Mouse (Mus musculus) common myeloid progenitor, adult 5-6 weeks (primary cell): Measurements from ENCODE around the gene C1qtnf7. TPM values are rescaled to one million over a fixed set of nuclear protein-coding genes. Genes with fewer than 3 reads are reported as not detected.

ENCODE experiments used
- ATAC-seq: replicated peaks from 2 replicates; pipeline ENCODE4 v1.8.0; 2016; ENCODE audit warnings: low read depth, mild to moderate bottlenecking, moderate TSS enrichment, inconsistent platforms; ENCODE audit not compliant: poor library complexity, severe bottlenecking
- total RNA-seq: library from RNA; stranded (forward); fragments of 200-1000, 187-1606 nt; gene quantifications from 2 replicates; pipeline ENCODE4 v1.2.3, GENCODE M21; 2017

The C1qtnf7 gene
- total RNA-seq, result not detected in 2 replicates

DNA sequence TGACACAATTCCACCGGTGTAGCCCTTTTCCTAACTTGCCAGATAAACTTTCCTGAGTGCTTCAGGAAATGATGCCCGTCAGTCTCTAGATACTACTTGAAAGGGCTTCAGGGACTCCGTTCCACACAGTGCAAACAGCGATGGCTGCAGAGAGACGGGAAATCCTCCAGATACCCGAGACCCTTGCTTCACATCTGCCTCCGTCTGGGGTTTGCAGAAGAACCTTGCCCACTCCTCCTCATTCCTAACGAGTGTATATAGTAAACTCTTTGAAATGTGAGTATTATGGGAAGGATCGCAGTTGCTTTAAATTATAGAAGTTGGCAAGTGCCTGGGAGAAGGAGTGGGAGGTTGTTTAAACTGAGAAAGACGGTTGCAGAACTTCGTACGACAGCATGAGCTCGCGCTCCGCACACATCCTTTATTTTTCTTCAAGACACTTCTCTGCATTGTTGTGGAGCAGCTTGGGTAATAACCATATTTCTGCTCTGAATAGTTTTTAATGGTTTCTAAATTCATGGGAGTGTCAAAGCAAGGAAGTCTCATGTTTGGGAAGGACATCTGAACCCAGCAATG lies at the start of gene C1qtnf7:
TSS of gene C1qtnf7 (plus strand) at position 138 of the 576 bp plus-strand sequence.
- ATAC-seq, result no peak

DNA sequence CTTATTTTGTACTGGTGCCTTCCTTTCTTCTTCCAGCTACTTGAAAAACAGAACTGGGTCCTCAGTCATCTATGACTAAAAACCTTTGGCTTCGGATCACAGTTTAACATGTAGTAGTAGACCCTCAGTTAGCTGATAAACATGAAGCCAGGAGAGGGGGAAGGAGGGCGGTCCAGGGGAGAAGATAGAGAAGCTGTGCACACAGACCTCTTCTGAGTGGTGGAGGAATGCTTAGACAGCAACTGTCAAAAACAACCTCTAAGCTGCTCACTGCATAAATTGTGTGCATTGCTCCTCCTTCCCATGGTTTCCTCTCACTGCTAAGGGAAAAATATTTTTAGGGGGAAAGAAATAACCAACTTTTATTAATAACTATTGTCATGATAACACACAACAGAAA lies 48.6 kb upstream of the C1qtnf7 start:
- no peak for ATAC-seq

DNA sequence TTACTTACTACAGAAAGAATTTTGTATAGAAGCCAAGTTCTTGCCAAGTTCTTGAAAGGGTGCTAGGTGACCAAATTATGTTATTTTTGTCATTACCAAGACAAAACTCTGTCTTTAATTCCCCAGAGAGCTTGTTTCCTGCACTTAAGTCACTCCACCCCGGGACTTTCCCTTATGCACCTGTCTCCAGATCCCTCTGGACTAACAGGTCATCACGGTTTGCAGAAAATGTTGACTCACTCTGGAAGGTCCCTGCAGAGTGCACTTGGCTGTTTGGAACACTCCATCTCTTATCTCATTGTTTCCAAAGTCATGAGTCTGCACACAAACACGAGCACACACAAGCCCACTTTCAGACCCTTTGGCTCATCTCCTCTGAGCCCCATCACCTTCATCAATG lies 48.1 kb upstream of the C1qtnf7 start:
- ATAC-seq, result no peak

DNA sequence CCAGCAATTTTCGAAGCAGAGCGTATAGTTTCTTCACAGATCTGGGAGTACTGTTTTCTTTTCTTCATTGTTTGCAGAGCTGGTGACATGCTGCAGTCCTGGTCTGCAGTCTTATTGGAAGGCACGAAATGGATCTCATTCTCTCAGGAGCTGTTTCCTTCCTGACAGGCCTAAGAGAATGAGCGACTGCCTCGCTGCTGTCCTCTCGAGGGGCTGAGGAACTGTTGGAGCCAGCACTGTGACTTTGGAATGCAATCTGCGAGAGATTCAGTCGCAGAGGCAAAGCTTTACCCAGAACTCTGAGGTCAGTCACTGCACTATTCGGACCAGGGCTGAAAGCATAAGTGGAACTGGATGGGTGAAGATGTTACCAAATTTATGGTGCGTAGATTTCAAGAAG lies 46.4 kb upstream of the C1qtnf7 start:
- no peak for ATAC-seq

DNA sequence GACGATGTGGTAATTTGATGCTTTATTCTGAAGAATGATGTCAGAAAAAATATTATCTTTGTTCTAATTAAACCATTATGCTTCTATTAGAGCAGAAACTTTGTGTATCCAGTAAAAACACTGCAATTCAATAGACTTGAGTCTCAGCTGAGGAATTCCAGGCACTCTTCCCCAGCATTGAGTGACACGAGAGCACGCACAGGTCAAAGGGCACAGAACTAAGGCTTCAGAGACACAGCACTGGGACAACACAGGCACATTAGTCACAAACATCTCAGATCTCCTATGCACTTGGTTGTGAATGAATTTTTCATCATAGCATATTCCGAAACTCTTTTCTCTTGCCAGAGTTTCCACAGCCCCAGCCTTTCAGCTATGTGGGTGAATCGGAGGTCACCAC lies 37.4 kb upstream of the C1qtnf7 start:
- no peak for ATAC-seq

DNA sequence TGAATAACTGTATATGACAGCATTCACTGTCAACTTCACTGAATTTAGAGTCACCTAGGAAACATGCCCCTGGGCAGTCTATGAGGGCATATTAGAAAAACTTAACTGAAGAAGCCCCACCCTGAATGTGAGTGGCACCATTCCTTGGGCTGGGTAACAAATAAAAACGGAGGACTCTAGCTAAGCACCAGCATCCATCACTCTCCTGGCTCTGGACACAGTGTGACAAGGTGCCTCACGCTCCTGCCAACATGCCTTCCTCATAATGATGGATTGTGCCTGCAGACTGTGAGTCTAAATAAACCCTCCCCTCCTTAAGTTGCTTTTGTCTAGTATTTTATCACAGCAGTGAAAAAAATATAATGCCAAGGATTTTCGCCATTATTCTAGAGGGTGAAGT lies 35.3 kb upstream of the C1qtnf7 start:
- no peak for ATAC-seq

DNA sequence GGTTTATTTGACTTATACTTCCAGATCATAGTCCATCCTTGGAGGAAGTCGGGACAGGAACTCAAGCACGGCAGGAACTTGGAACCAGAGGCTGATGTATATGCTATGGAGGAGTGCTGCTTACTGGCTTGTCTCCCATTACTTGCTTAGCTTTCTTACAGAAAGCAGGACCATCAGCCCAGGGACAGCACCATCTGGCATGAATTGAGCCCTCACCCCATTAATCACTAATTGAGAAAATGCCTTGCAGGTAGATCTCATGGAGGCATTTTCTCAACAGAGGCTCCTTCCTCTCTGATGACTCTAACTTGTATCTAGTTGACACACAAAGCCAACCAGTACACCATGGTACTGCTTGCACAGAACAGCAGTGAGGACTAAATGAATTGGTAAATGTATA lies 34.6 kb upstream of the C1qtnf7 start:
- ATAC-seq, result no peak

DNA sequence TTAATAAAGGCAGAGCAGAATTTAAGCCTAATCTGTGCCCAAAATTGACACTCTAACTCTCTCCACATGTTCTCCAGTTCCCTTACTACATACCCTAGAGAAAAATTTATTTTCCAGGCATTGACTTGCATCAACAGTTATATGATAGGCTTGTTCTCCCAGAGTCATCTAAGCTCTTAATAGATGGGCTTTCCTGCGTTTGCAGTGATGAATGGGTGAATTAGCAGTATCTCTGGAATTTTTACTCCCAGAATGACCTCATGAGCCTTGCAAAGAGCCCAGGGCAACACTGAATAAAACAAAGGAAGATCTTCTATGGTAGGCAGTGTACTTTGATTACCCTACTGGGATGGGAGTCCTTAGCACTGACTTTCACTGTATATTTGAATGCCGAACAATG lies 33.5 kb upstream of the C1qtnf7 start:
- ATAC-seq, result no peak

DNA sequence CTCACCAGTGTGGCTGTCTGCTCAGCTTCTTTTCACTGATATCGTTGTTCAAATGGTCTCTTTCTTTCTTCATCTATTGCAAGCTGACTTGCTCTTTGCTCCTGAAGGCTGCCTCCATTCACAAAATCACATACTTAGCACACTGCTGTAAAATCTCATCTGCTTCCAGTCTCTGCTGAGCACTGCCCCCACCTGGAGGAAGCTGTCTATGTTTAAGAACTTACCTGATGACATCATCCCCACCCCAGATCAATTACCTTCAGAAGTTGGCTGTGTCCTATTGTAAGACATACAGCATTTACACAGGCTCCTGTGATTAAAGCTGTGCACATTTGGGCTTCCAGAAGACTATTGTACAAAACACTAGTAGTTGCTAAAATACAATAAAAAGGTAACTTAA lies 13.5 kb upstream of the C1qtnf7 start:
- ATAC-seq, result no peak

DNA sequence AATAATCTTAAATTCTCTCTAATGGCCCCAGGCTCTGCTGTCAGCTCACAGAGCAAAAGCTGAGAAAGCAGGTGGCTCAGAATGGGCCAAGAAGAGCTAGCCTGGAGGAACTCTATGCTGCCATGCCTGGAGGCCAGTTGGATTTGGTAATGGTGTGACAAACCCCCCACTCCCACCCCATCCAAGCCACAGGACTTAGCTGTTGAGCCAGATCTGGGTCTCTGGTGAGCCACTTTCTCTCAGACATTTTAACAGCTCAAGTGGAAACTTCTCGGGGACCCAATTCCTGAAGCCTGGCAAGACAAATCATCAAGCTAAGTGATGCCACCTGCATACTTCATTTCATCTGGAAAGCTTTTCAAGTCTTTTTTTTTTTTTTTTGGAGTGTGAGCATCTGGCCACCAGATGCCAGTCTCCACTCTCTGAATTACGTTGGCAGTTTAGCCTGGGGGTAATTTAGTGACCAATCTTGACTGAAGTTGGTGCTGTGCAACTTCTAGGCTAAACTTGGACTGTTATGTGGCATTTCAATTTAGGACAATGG lies 11.0 kb upstream of the C1qtnf7 start:
- no peak for ATAC-seq

DNA sequence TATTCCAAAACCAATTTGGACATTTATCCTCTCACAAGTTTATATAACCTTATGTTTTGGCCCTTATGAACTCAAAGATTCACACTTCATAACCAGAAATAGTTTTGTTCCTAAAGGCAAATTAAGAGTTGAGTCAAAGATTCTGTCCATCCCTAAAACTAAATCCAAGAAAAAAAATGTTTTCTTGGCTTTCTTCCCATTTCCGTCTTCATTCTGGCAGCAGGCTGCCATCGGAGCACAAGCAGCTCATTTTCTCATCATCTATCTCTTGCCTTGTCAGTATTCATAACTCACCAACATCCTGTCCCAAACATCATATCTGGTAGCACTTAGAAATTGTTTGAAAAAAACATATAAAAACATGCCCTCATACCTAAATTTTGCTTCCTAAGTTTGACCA lies 6.9 kb upstream of the C1qtnf7 start:
- peak; percentile 53 for ATAC-seq

DNA sequence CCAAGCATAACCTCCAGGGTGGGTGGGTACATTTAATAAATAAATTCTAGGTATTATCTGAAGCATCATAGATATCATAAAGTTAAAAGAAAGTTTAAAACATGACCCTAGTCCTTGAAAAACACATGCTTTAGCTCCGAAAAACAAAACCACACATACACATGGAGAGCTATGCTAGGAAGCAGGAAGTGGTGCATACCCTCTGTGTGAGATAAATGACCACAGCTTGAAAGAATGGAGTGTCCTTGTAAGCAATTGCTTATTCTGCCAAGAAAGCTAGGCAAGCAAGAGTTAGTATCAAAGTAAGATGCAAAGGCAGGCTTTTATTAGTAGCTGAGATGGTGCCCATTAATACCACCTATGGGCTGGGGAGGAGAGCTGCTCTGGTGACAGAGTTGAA lies 6.4 kb upstream of the C1qtnf7 start:
- peak; percentile 97 for ATAC-seq

DNA sequence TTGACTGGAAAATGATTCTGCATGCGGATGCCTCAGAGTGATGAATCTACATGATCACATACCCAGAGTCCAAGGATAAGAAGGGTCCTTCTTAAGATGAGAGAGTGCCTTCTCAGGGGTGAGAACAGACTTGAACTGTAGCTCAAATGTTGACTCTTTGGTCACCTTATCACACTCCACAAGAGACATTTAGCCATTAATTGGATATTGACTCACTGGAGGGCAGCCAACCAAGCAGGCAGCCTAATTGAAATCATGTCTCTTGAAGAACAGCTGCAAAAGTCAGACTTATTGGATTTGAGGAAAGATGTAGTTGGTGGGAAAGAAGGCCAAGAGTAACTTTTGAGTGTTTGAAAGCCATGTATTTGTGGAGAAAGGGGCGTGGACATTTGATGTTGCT lies 4.2 kb upstream of the C1qtnf7 start:
- no peak for ATAC-seq

DNA sequence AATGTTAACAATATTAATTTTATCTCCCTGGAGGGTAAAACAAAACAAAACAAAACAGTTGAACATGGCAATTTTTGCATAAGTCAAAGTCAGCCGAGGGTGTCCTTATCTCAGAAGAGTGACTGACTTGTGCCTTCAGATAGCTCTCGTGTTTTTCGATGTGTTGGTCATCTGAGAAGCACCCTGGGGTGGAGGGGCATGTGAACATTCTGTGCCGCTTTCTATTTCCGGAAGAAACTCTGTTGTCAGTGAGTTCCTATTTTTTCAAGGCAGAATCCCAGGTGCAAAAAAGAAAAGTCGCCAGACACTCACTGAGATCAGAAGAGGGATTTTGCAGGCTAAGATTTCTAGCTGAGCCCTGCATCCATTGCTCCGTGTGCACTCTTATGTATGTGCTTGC lies 1.2 kb downstream of the C1qtnf7 start:
- ATAC-seq, result no peak

DNA sequence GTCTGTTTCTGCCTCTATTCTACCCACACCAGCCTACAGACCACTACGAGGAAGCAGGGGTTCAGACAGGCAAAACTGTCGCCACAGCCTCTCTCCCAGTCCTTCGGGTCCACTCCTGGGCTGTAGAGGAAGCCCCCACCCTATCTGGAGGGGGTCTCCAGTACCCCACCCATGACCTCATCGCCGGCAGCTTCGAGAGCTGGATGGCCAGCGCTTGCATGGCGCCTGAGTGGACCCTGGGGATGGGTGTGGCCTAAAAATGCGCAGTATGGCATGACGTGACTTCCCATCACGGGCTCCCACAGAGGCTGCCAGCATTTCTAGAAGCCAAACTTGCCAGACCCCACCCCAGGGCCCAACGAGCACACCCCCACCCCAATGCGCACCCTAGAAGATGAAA lies 2.0 kb downstream of the C1qtnf7 start:
- no peak for ATAC-seq

DNA sequence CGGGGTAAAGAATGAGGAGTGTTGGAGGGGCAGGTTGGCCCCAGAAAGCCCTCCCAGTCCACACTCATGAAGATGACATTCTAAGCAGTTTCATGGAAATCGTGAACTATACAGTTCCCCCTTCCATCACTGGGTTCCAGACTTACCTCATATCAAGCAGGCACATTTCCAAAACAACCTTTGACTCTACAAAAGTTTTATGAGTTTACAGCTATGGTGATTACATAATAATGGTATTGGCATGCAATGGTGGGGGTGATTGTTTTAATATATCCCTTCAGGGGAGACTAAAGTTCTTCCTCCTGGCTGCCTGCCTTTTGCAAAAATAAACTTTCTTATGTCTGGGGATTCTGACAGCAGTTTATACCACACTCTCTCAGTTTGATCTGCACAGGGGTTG lies 4.6 kb downstream of the C1qtnf7 start:
- ATAC-seq, result no peak

DNA sequence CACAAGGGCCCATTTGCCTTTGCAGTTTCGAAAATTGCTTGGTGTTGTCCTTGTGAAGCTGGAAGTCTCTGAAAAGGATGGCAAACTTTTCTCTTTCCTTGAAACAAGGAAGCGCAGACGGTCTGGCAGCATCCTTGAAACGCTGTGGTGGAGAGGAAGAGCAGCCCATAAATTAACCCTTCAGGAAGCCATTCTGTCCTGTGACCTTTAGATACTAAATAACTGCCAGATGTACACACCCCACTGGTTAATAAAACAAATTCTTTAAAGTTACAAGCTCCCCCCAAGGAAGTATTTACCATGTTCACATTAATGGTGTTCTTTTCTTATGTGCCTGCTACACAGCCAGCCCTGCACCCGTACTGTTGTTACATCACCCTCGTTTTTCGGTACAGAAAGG lies 6.0 kb downstream of the C1qtnf7 start:
- peak; percentile 74 for ATAC-seq

DNA sequence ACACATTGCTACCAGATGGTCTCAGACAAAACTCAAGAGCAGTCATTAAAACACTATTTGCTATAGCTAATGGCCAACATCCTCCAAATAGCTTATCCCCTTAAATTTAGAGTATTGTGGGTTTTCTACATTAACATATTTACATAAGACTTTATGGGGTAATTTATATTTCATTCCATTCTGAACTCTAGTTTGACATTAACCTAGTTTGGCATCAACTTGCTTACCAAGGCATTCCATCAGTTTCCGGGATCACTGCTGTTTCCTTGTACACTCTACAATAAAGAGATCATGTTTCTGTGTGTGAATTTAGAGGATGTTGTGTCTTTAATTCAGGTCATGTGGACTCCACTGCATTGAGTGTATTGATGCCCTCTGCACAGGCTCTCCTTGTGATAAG lies 7.5 kb downstream of the C1qtnf7 start:
- ATAC-seq, result no peak

DNA sequence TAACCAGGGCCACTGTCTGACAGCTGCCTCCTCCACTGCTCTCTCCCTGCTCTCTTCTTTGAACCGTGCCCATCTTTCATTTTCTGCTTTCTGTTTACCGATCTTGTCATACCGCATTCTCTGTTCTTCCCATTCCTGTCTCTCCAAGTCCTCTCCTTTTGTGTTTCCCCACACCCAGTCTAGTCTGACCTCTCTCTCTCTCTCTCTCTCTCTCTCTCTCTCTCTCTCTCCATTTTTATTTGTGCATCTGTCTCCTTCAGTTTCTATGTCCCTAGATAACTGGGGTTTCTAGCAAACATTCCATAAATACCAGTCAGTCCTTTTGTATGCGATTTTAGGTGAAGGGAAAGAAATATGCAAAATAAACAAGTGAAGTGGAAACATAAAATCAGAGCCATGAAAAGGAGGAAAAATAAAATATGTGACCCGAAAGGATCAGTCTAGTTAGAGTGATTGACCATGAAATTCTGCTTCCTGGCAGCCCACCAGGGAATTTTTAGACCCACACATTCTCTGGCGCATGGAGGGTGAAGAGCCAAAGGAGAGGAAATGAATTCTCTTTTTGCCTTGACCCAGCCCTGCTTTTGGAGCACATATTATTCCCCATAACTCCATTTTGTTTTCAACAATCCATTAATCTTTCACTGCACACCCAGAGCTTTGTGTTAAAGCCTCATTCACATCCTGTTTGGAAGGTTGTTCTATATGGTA lies 11.7 kb downstream of the C1qtnf7 start:
- ATAC-seq, result no peak

DNA sequence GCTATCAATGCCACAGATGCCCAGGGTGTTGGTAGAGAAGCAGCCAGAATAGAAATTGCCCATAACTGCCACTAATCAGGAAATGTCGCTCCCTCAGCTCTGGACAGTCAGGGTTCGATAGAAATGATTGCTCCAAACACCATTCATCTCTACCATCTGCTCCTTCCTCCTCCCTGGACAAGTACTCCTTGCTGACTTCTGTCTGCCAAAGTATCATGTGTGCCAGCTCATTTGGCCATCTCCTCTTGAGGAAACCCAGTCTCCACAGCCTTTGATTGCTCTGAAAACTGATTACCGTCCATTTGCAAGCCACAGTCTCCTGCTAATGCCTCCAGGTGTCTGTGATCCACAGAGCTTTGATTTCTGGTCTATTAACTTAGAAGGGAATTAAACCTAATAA lies 14.8 kb downstream of the C1qtnf7 start:
- no peak for ATAC-seq

DNA sequence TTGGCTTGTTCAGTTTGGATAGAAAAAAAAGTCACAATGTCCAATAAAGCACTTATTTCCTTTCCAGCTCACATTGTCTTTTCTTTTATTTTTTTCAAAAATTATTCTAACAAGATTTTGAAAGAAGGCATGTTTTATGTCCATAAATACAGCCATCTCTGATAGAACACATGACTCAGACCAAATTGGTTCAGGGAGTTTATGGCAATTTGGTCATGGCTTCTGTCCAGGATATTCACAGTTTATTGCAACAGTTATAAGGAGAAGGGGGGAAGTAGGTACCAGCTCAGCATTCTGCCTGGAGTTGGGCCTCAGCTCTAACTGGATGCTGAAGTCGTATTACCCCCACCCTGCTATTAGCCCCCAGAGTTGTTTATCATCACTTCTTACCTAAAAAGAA lies 15.5 kb downstream of the C1qtnf7 start:
- ATAC-seq, result no peak
